Mouse (Mus musculus): ENCODE results near the gene Frmd4b.

Frmd4b gene

DNA sequence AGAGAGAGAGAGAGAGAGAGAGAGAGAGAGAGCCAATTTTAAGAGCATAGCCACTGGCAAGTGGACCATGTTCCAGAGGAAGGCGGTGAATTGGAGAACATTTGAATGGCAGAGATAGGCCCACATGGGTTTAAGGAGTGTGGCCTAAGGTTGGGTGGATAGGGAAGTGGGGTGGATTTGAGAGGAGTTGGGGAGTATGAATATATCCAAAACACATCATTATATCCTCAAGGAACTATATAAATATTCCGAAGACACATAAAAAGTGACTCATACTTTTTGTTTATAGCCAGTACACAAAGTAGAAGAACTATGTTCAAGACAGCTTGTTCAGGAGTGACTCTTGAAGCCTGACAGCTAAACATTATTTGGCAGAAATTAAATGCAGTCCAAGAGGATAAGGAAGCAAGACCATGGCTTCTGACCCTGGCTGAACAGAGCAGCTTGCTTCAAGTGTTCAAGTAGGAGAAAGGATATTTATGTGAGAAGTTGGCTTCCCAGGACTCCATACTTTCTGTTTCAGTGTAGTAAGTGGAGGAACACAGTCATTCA is 36.8 kb downstream of the Frmd4b start:
- DNase-seq (ENCODE audit: extremely low spot score) = no peak

DNA sequence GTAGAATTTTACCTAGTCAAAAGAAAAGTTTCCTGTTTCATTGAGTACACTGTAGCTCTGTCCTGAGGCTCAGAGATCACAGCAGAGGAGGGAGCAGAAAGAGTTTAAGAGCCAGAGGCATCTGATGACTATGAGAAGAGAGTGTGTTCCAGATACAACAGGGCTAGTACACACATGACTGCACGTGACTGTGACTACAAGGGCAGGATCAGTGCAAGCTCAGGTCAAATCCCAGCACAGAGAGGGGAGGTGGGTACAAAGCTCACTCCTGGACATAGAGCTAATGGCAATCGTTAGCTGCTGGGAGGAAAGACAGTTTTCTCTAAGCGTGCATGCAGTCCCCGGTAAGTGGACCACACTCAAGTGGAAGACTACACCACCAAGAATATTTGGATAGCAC is 37.6 kb downstream of the Frmd4b start:
- no peak for DNase-seq (ENCODE audit: extremely low spot score)

DNA sequence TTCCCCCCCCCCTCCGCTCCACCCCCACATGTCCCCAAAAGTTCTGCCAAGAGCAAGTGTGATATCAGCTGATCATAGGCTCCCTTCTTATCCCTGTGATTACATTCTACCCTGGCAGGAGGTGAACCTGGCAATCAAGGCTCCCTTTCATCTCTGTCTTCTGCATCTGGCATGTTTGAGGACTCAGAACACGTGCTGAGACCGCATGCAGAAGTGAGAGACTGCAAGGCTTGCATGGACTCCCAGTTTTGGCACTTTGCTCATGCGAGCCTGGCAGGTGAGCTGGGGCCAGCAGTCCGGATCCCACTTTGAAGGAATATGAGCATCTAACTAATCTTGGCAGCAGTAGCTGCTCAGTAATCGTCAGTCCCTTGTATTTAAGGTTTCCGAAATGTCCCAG is 39.1 kb downstream of the Frmd4b start:
- no peak for DNase-seq (ENCODE audit: extremely low spot score)

DNA sequence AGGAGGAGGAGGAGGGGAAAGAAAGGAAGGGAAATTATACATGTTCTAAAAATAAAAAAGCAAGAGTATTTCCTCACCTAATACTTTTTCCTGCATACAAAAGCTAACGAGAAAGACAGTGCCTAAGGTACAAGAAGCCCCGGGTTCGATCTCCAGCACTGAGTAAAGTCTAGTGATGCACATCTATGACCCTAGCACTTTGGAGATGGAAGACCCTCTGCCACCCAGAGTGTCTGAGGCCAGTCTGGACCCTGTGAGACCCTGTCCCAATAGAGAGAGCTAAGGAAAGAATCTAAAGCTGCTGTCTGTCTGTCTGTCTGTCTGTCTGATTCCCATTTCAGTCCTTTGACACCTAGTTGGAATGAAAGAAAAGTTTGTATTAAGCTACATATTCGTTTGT is 40.0 kb downstream of the Frmd4b start:
- no peak for DNase-seq (ENCODE audit: extremely low spot score)

DNA sequence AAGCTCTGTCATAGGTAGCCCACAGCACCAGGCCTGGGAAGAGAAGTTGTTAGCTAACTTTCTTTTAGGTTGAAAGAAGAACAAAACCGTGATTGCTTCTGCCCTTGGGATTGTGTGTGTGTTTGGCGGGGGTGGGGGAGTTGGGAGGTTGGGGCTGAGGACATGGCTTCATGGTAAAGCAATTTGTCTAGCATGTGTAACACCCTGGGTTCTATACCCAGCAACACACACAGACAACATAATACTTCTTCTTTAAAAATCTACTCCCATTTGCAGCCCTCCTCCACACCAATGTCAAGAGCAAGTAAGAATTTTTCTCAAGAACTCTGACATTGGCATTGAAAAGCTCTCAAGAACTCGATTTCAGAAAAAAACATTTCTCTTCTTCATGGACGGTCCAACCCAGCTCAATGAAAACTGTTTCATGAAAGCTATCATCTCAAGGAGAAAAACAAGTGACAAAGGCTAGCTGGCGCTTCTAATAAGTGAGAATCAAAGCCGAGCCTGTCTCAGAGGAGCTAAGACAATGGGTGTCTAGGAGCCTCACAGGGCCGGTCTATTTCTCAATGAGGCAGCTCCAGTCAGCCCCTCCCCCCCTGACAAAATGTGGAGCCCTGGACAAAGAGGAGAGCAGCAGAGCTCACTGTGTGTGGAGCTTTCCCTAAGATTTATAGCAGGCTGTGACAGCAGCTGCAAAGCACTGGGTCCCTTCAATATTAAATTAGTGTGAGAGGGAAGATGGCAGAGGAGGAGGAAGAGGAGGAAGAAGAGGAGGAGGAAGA is 40.6 kb downstream of the Frmd4b start:
- DNase-seq (ENCODE audit: extremely low spot score) = peak; percentile 83

DNA sequence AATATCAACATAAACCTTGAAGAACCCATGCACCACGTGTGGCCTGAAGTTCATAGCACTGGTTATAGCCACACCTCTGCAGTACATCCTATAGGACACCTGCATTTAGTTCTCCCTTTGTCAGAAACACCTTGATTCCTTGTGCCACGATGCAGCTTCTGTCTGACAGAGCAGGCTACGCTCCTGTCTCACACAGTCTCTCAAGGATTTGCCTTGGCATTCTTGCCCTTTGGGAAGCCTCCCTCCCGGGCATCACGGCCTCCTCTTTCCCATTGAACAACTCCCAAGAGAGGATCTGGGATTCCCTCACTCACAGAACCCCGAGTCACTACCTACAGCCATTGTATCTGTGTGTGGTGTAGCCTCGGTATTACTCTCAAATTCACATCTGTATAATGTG is 41.2 kb downstream of the Frmd4b start:
- no peak for DNase-seq (ENCODE audit: extremely low spot score)

DNA sequence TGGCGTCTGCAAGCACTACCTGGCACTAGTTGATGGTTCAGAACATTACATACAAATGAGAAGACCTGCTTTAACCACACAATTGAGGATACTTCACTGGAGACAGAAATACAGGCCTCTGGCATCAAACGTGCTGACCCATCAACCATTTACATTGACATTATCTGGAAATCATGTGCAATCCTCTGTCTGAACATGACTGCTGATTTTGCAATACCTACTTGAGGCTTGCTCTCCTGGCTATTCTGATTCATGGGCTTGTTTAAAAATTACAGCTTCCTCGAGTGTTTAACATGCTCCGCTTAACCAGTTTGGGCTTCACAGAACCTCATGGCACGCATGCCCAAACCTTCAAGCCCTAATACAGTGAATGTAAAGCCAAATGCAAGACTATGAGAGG is 42.4 kb downstream of the Frmd4b start:
- DNase-seq (ENCODE audit: extremely low spot score) = no peak

DNA sequence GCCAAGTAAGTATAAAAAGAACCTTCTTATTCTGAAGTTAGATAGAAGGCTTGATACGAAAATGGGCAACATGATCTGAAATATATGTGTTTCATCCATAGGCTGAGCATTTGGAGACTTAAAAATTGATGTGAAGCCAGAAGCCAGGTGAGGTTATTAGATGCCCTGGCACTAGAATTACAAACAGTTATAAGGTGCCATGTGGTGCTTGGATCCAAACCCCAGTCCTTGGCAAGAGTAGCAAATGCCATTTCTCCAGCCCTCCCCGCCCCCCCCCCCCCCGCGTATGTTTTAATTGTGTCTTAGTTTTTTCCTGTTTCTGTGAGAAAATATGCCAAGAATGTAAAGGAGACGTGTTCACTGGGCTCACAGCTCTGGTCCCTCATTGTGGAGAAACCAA is 45.1 kb downstream of the Frmd4b start:
- no peak for DNase-seq (ENCODE audit: extremely low spot score)

DNA sequence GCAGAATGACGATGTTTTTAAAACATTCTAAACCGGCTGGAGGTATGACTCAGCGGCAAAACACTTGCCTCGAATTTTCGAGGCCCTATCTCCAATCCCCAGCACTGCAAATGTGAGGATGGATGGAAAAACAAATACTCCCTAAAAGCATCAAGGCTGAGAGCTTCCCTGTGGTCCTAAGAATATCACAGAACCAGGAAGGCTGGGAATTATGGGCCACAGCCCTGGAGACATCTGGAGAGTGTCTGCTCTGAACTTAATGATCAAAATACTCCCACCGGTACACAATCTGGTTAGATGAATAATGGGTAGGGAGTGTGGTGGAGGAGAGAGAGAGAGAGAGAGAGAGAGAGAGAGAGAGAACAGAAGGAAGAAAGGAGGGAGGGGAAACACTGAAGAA is 48.8 kb downstream of the Frmd4b start:
- no peak for DNase-seq (ENCODE audit: extremely low spot score)

DNA sequence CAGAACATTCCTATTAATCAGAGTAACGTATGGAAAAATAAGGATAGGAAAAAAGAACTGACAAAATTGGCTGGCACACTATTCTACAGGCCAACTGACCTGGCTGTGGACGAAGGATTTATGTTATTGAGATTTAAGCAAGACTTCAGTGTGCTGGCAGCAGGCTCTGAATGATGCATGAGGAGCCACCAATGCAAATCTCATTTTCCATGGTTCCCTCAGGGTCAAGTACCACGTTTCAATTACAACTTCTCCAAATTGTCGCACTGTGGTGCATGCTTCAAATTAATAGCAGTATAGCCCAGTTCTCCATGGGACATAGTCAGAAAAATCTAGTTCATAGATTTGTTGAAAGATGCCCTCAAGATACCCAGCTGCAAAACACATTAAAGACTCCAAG is 50.6 kb downstream of the Frmd4b start:
- no peak for DNase-seq (ENCODE audit: extremely low spot score)

DNA sequence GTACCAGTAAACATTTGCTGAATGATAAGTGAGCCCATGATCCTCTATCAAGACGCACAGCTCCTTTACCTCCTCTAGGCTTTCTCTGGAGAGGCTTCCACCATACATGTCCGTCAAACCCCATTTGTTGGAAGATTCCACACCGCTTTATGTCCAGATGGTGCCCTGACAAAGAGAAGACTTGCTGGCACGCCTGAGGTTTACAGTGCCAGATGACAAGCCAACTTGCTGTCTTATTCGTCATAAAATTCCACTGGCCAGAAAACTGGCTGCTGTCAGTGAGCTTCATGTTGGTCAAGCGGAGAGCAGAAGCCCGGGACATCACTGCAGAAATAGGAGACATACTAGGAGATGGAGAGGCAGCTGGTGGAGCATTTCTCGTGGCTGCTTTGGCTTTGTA is 60.2 kb downstream of the Frmd4b start:
- no peak for DNase-seq (ENCODE audit: extremely low spot score)

DNA sequence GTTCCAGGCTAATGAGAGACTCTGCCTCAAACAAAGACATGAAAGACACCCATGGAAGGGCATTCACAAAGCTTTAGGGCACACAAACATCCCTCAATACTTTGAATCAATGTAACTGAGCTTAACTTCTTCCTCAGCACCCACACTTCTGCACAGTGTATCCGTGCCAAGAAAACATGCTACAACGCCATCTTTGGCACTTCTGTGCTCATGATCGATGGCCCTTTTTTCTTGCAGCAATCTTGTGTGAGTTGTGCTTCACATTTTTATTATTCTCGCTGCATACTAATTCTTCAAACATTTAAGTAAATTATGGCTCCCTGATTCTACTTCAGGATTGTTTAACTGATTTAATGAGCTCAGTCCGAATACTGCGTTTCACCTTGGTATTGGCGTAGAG is 61.7 kb downstream of the Frmd4b start:
- DNase-seq (ENCODE audit: extremely low spot score) = no peak

DNA sequence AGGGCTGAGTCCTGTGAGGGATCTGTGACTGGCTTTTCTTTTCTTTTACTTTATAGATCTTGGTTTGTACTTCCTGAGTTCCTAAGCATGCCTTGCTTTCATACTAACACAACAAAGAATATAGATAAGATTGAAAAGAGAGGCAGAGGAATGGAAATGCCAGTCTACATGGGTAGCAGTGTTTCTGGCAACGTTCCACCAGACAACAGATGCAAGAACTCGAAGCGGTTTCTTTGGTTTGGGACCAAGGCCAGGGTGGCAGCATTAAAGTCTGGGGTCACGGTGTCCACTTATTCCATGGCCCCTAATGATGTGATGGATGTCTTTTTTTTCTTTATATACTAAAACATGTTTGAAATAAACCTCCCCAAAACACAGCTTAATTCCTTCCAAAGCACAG is 63.9 kb downstream of the Frmd4b start:
- no peak for DNase-seq (ENCODE audit: extremely low spot score)

DNA sequence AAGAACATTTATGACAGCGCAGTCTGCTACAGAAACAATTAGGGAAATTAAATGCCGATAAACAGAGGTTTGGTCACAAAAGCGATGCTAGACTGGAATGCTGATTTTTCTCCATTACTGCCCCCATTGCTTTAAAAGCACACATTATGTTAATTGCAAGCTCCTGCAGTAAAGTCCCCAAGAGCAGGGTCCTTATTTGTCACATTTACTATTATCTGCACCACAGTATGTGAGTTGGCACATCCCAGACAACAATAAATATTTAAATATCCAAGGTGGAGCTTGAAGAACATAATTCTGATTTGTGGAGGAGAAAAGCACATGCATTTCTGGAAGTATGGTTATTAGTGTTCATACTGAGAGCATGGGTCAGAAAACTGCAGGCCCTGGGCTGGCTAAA is 64.8 kb downstream of the Frmd4b start:
- no peak for DNase-seq (ENCODE audit: extremely low spot score)

DNA sequence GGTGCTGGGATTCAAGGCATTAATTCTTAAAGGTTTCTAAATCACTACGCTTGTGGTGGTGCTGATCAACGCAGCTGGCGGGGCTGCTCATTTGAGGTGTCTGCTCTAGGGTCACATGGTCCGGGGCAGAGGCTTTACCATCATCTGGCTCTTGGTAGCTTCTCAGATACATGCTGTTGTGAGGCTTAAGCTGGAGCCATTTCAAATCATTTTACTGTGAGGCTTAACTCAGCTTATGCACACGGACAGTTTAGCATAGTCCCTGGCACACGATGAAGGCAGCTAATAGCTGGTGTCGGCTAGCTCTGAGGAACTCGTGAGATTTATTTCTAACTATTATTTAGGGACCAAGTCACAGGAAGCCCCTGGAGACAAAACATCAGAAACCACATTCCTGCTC is 65.5 kb downstream of the Frmd4b start:
- no peak for DNase-seq (ENCODE audit: extremely low spot score)

DNA sequence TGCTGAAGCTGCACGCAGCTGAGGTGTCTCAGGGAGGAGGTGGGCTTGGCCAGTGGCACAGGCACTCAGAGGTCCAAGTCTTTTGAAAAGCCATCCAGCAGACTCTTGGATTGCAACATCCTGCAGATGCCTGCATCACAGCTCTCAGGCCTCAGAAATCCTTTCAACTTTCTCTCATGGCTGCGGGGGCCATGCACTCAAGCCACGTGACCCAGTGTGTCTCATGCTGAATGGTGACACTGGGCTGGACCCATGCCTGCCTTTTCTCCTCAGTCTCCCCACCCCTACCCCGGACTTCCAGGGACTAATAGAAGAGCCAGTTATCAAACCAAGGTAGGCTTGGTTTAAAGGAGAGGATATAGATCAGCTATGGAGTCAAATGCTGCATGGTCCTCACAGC is 66.2 kb downstream of the Frmd4b start:
- no peak for DNase-seq (ENCODE audit: extremely low spot score)

DNA sequence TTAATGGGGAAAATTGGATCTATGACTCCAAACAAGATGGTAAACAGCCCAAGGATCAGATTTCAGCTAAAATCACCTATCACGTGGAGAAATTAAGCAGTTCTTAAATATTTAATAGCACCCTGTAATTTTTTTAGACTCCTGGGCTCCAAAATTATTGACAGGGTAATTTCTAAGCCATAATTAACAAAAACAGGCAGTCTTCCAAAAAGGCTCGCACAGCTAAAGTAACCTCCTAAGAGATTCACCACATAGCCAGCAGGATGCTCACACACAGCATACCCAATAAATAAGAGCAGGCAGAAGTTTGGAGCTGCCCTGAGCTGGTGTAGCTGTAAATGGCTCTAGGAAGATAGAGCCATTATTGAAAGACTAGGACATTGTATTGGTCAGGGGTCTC is 76.9 kb downstream of the Frmd4b start:
- no peak for DNase-seq (ENCODE audit: extremely low spot score)

DNA sequence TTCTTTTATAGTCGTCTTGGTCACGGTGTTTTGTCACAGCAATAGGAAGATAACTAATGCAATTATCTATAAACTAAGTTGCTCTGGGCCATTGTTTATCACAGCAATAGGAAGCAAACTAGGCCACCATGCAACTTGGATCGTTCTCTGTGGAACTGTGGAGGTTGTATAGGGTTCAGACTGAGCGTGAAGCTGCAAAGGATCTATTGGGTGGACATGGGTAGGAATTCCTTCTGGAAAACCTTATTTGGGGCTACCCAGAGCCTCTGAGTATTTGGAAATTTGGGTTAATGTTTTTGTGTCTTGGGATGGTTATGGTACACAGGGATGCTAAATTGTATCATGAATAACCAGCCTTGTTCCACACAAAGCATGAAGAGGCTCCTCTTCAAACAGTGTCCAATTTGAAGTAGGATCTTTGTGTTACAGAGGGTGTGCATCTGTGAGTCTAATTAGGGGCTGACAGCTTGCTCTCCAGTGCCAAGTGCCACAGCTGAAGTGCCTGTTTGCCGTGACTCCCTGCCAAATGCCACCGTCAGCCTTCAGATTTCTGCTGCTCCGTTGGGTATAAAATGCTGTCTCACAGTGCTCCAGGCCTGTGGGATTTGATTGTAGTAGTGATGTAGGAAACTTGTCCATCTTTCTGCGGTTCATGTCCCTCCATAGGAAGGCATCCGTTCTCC is 81.4 kb downstream of the Frmd4b start:
- DNase-seq (ENCODE audit: extremely low spot score) = no peak

DNA sequence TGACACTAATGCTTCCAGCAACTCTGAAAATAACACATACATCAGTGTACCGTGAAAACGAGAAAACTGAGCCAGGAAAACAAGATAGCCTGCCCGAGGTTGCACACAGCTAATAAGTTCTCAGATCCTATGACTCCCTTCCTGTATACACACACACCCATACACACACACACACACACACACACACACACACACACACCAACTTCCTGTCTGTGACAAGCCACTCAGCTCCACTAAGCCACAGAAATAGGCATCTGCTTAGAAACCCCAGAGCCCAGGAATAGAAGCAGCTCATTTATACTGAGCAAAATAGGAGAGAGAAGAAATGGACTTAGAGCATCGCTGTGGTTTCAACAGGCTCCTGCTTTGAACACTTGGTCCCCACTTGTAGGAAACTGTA is 86.3 kb downstream of the Frmd4b start:
- DNase-seq (ENCODE audit: extremely low spot score) = no peak

DNA sequence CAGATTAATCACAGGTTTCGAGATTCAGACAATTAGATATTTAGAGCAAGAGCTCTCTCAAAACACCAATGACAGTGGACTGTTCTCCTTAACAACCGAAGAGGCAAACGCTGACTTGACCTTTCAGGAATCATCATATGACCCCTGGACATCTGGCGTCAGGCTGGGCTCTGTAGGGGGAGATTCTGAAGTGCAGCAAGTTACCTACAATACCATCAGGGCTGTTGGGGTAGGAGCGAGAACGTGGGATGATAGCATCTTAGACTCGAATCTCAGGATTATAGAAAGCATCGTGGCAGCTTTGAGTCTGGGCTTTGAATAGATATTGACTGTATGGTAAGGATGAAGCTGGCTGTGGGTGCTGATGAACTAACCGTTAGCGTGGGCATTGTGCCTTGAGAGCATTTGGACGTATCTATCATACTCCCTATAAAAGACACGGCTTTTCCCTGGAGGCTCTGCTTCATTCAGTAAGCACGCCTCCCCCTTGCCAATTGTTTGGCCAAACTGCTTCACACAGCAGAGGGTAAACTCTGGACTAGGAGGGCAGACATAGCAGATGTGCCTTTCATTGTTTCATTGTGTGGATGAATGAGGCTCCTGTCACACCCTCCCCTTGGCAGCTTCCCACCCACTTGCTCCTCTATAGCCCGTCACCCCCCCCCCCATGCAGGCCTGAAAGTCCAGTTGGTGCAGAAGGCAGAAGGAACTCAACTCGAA is 88.2 kb downstream of the Frmd4b start:
- DNase-seq (ENCODE audit: extremely low spot score) = peak; percentile 52

DNA sequence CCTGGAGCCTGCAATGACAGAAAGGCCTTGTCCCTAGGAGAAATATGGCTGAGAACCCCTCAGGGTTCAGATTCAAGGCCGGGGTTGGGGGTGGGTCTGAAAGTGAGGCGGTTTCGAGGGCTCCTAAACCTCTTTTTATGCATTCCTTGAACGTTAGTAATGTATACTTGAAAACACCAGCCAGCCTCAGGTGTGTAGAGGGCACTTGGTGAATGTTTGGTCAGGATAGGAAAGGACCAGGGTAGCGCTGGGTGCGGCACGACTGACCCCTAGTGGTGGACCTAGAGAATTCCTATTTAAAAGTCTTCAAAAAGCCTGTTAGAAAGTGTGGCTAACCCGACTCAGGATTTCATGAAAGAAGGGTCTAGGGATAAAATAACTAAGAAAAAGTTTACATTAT is 91.2 kb downstream of the Frmd4b start:
- DNase-seq (ENCODE audit: extremely low spot score) = peak; percentile 66

DNA sequence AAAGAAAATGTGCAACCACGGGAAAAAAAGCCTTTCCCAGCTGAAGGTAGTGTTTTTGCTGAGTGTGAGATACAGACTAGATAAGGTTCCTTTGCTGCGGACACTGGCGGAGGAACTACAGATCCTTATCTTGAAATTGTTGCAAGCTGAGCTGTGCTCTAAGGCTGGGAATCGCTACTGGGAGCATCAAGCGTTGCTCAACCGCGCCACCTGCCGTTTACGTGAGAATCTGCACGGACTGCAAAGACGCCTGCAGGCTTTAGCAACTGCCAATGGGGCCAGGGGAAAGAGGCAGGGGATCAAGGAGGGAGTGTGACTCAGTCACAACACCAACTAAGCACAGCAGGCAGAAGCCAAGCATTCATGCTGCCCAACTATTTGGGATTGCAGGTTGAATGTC is 94.2 kb downstream of the Frmd4b start:
- DNase-seq (ENCODE audit: extremely low spot score) = peak; percentile 88
